Mouse (Mus musculus): ENCODE measurements at regions not wholly inside any gene's neighbourhood (a gene's known extent, or its start where the extent isn't known, plus 50 kb on each side); places are given as distances from the start of the nearest gene placed in this dataset.

- H3K4me1 ChIP-seq (ENCODE audit: control insufficient read depth, insufficient read depth, low read length), result no peaks in the 10 kb centered on the region
- TF ChIP-seq POLR2A (IDR thresholded peaks at IDR 0.05; ENCODE audit: insufficient read depth, low read length), result no peak
- no peak for TF ChIP-seq EP300 (IDR thresholded peaks at IDR 0.05; ENCODE audit: insufficient read depth, low read depth, low read length)
- no peak for TF ChIP-seq CTCF (IDR thresholded peaks at IDR 0.05; ENCODE audit: low read depth, low read length)
- no peak overlapping the region for H3K9ac ChIP-seq (ENCODE audit: low read depth, poor library complexity, severe bottlenecking)
- H3K27me3 ChIP-seq (ENCODE audit: control insufficient read depth, insufficient read depth, low read length, poor library complexity, severe bottlenecking), result no peaks in the 10 kb centered on the region
- H3K27ac ChIP-seq (ENCODE audit: insufficient read depth, low read length), result no peak overlapping the region
- H3K4me3 ChIP-seq (ENCODE audit: low read depth, low read length), result no peak overlapping the region
- no peaks in the 10 kb centered on the region for H3K36me3 ChIP-seq (ENCODE audit: control insufficient read depth, insufficient read depth, low read length, poor library complexity, severe bottlenecking)
- no peaks in the 10 kb centered on the region for H3K9me3 ChIP-seq (replicated peaks; ENCODE audit: control insufficient read depth, insufficient read depth, low read length, poor library complexity, severe bottlenecking)
Observed at GRCm38 (mm10) chr1:35358981-35359380, 509.2 kb downstream of the Plekhb2 start.

- no peaks in the 10 kb centered on the region for H3K4me1 ChIP-seq (ENCODE audit: control insufficient read depth, insufficient read depth, low read length)
- no peaks in the 10 kb centered on the region for H3K36me3 ChIP-seq (ENCODE audit: control insufficient read depth, insufficient read depth, low read length, poor library complexity, severe bottlenecking)
Observed at GRCm38 (mm10) chr1:35361465-35361864, 511.7 kb downstream of the Plekhb2 start.

GRCm38 (mm10) chr1:35362836-35363235 lies 513.1 kb downstream of the Plekhb2 start:
- no peaks in the 10 kb centered on the region for H3K36me3 ChIP-seq (ENCODE audit: control insufficient read depth, insufficient read depth, low read length, poor library complexity, severe bottlenecking)
- TF ChIP-seq CTCF (IDR thresholded peaks at IDR 0.05; ENCODE audit: low read depth, low read length) (no peak), POLR2A (IDR thresholded peaks at IDR 0.05; ENCODE audit: insufficient read depth, low read length) (no peak), EP300 (IDR thresholded peaks at IDR 0.05; ENCODE audit: insufficient read depth, low read depth, low read length) (no peak)

More at GRCm38 (mm10) chr1:35361465-35361864, 511.7 kb downstream of the Plekhb2 start:
- Histone ChIP-seq H3K9ac (ENCODE audit: low read depth, poor library complexity, severe bottlenecking) (no peak overlapping the region), H3K27ac (ENCODE audit: insufficient read depth, low read length) (no peak overlapping the region), H3K27me3 (ENCODE audit: control insufficient read depth, insufficient read depth, low read length, poor library complexity, severe bottlenecking) (no peaks in the 10 kb centered on the region), H3K9me3 (replicated peaks; ENCODE audit: control insufficient read depth, insufficient read depth, low read length, poor library complexity, severe bottlenecking) (no peaks in the 10 kb centered on the region), H3K4me3 (ENCODE audit: low read depth, low read length) (no peak overlapping the region)
- TF ChIP-seq POLR2A (IDR thresholded peaks at IDR 0.05; ENCODE audit: insufficient read depth, low read length), result no peak
- no peak for TF ChIP-seq CTCF (IDR thresholded peaks at IDR 0.05; ENCODE audit: low read depth, low read length)
- TF ChIP-seq EP300 (IDR thresholded peaks at IDR 0.05; ENCODE audit: insufficient read depth, low read depth, low read length), result no peak

GRCm38 (mm10) chr1:35366559-35366958 lies 516.8 kb downstream of the Plekhb2 start:
- Histone ChIP-seq H3K36me3 (ENCODE audit: control insufficient read depth, insufficient read depth, low read length, poor library complexity, severe bottlenecking) (no peaks in the 10 kb centered on the region), H3K4me3 (ENCODE audit: low read depth, low read length) (no peak overlapping the region), H3K27ac (ENCODE audit: insufficient read depth, low read length) (no peak overlapping the region), H3K4me1 (ENCODE audit: control insufficient read depth, insufficient read depth, low read length) (no peaks in the 10 kb centered on the region), H3K9me3 (replicated peaks; ENCODE audit: control insufficient read depth, insufficient read depth, low read length, poor library complexity, severe bottlenecking) (no peaks in the 10 kb centered on the region), H3K27me3 (ENCODE audit: control insufficient read depth, insufficient read depth, low read length, poor library complexity, severe bottlenecking) (no peaks in the 10 kb centered on the region), H3K9ac (ENCODE audit: low read depth, poor library complexity, severe bottlenecking) (no peak overlapping the region)
- TF ChIP-seq CTCF (IDR thresholded peaks at IDR 0.05; ENCODE audit: low read depth, low read length) (no peak), EP300 (IDR thresholded peaks at IDR 0.05; ENCODE audit: insufficient read depth, low read depth, low read length) (no peak), POLR2A (IDR thresholded peaks at IDR 0.05; ENCODE audit: insufficient read depth, low read length) (no peak)

More at GRCm38 (mm10) chr1:35362836-35363235, 513.1 kb downstream of the Plekhb2 start:
- Histone ChIP-seq H3K4me1 (ENCODE audit: control insufficient read depth, insufficient read depth, low read length) (no peaks in the 10 kb centered on the region), H3K27me3 (ENCODE audit: control insufficient read depth, insufficient read depth, low read length, poor library complexity, severe bottlenecking) (no peaks in the 10 kb centered on the region), H3K9ac (ENCODE audit: low read depth, poor library complexity, severe bottlenecking) (no peak overlapping the region), H3K27ac (ENCODE audit: insufficient read depth, low read length) (no peak overlapping the region), H3K9me3 (replicated peaks; ENCODE audit: control insufficient read depth, insufficient read depth, low read length, poor library complexity, severe bottlenecking) (no peaks in the 10 kb centered on the region), H3K4me3 (ENCODE audit: low read depth, low read length) (no peak overlapping the region)

- no peaks in the 10 kb centered on the region for H3K4me1 ChIP-seq (ENCODE audit: control insufficient read depth, insufficient read depth, low read length)
- TF ChIP-seq POLR2A (IDR thresholded peaks at IDR 0.05; ENCODE audit: insufficient read depth, low read length) (no peak), EP300 (IDR thresholded peaks at IDR 0.05; ENCODE audit: insufficient read depth, low read depth, low read length) (no peak), CTCF (IDR thresholded peaks at IDR 0.05; ENCODE audit: low read depth, low read length) (no peak)
- H3K4me3 ChIP-seq (ENCODE audit: low read depth, low read length), result no peak overlapping the region
- no peaks in the 10 kb centered on the region; the same call in 1 of the 2 replicates for H3K27me3 ChIP-seq (ENCODE audit: control insufficient read depth, insufficient read depth, low read length, poor library complexity, severe bottlenecking)
- H3K9me3 ChIP-seq (replicated peaks; ENCODE audit: control insufficient read depth, insufficient read depth, low read length, poor library complexity, severe bottlenecking), result no peaks in the 10 kb centered on the region
- H3K27ac ChIP-seq (ENCODE audit: insufficient read depth, low read length), result no peak overlapping the region
- no peak overlapping the region for H3K9ac ChIP-seq (ENCODE audit: low read depth, poor library complexity, severe bottlenecking)
- no peaks in the 10 kb centered on the region for H3K36me3 ChIP-seq (ENCODE audit: control insufficient read depth, insufficient read depth, low read length, poor library complexity, severe bottlenecking)
Observed at GRCm38 (mm10) chr1:35372751-35373150, 523.0 kb downstream of the Plekhb2 start.

- Histone ChIP-seq H3K27me3 (ENCODE audit: control insufficient read depth, insufficient read depth, low read length, poor library complexity, severe bottlenecking) (no peaks in the 10 kb centered on the region), H3K4me1 (ENCODE audit: control insufficient read depth, insufficient read depth, low read length) (no peaks in the 10 kb centered on the region), H3K9me3 (replicated peaks; ENCODE audit: control insufficient read depth, insufficient read depth, low read length, poor library complexity, severe bottlenecking) (no peaks in the 10 kb centered on the region), H3K27ac (ENCODE audit: insufficient read depth, low read length) (no peak overlapping the region), H3K9ac (ENCODE audit: low read depth, poor library complexity, severe bottlenecking) (no peak overlapping the region), H3K36me3 (ENCODE audit: control insufficient read depth, insufficient read depth, low read length, poor library complexity, severe bottlenecking) (no peaks in the 10 kb centered on the region), H3K4me3 (ENCODE audit: low read depth, low read length) (no peak overlapping the region)
- no peak for TF ChIP-seq EP300 (IDR thresholded peaks at IDR 0.05; ENCODE audit: insufficient read depth, low read depth, low read length)
- TF ChIP-seq CTCF (IDR thresholded peaks at IDR 0.05; ENCODE audit: low read depth, low read length), result no peak
- no peak for TF ChIP-seq POLR2A (IDR thresholded peaks at IDR 0.05; ENCODE audit: insufficient read depth, low read length)
Observed at GRCm38 (mm10) chr1:35380633-35381385, 531.0 kb downstream of the Plekhb2 start.

Data from ES-Bruce4 (cell line).